Mouse (Mus musculus): ENCODE results near the gene Caml.

GRCm38 (mm10) chr13:55672711-55673110 lies 49.9 kb downstream of the Caml start:
- no peak for TF ChIP-seq POLR2A (IDR thresholded peaks at IDR 0.05; ENCODE audit: borderline replicate concordance, insufficient read depth, low read length)
- TF ChIP-seq CTCF (IDR thresholded peaks at IDR 0.05; ENCODE audit: borderline replicate concordance, insufficient read depth, low read depth, low read length) = no peak
